Mouse (Mus musculus) midbrain, embryonic 12.5 days (tissue): Measurements from ENCODE around the gene Fam129a. TPM values are rescaled to one million over a fixed set of nuclear protein-coding genes. Genes with fewer than 3 reads are reported as not detected.
"Not testable (repeated sequence)": the region's sequence is repeated elsewhere in the genome, so short reads cannot be mapped to it uniquely, and the experiment has no call there.

Experiments
- ATAC-seq: fragments of 200-750 bp; cut with Nextera tagmentation; 2 replicates; pipeline ENCODE4 v1.8.0; 2017; ENCODE audit warnings: low read depth, moderate TSS enrichment, moderate library complexity; ENCODE audit not compliant: low FRiP score
- H3K27ac ChIP-seq: fragments of 300-500 bp; sonication (generic); replicated peaks from 2 replicates; pipeline ENCODE4 v1.5.1; 2016; ENCODE audit warnings: mild to moderate bottlenecking
- H3K27me3 ChIP-seq: fragments of 300-500 bp; sonication (generic); 2 replicates; pipeline ENCODE4 v1.6.1; 2016; ENCODE audit warnings: mild to moderate bottlenecking
- H3K36me3 ChIP-seq: fragments of 300-500 bp; sonication (generic); 2 replicates; pipeline ENCODE4 v1.6.1; 2016
- H3K4me1 ChIP-seq: fragments of 300-500 bp; sonication (generic); 2 replicates; pipeline ENCODE4 v1.6.1; 2016
- H3K4me2 ChIP-seq: fragments of 300-500 bp; sonication (generic); replicated peaks from 2 replicates; pipeline ENCODE4 v1.6.1; 2016; ENCODE audit warnings: mild to moderate bottlenecking, moderate library complexity
- H3K4me3 ChIP-seq: fragments of 300-500 bp; sonication (generic); 2 replicates; pipeline ENCODE4 v1.5.1; 2016; ENCODE audit warnings: mild to moderate bottlenecking
- H3K9ac ChIP-seq: fragments of 300-500 bp; sonication (generic); replicated peaks from 2 replicates; pipeline ENCODE4 v1.6.1; 2016; ENCODE audit warnings: mild to moderate bottlenecking, moderate library complexity
- H3K9me3 ChIP-seq: fragments of 300-500 bp; sonication (generic); 2 replicates; pipeline ENCODE4 v1.6.1; 2016; ENCODE audit warnings: mild to moderate bottlenecking
- WGBS: fragments of 180-500 bp; shearing (Covaris S2); methylation state at CpG from one replicate; pipeline ENCODE4 v1.1.7; 2016; 5-methylcytosine and 5-hydroxymethylcytosine counted together
- polyA plus RNA-seq: library from polyadenylated mRNA; unstranded; fragments of >200 nt; fragmentation: Nextera tagmentation; extraction: Ambion mirVana; gene quantifications from 2 replicates; pipeline ENCODE4 v1.2.1, GENCODE M21; 2016

Gene Fam129a
- polyA plus RNA-seq, 1 experiment from 2014 or later = 0.63 TPM

- H3K27me3 ChIP-seq = no peaks in the 10 kb centered on the region
- H3K4me3 ChIP-seq = no peak overlapping the region
- peak overlapping the region; percentile 20; the same call in 1 of the 2 replicates for H3K27ac ChIP-seq
- H3K36me3 ChIP-seq = no peaks in the 10 kb centered on the region
- no peak overlapping the region for H3K4me2 ChIP-seq
- 75% methylated on average over 13 of the region's 13 CpGs for WGBS
- no peaks in the 10 kb centered on the region for H3K4me1 ChIP-seq
- H3K9ac ChIP-seq = no peak overlapping the region
- H3K9me3 ChIP-seq = no peaks in the 10 kb centered on the region
- ATAC-seq = no peak
These were observed 21.4 kb downstream of the Fam129a start for GRCm38 (mm10) chr1:151592085-151593017.

GRCm38 (mm10) chr1:151594906-151595305, 23.9 kb downstream of the Fam129a start:
- WGBS = 88% methylated on average over 4 of the region's 4 CpGs
- ATAC-seq = no peak

GRCm38 (mm10) chr1:151595600-151596299, 24.8 kb downstream of the Fam129a start:
- Histone ChIP-seq H3K4me3 (no peak overlapping the region), H3K27me3 (no peaks in the 10 kb centered on the region)
- ATAC-seq = no peak

More at GRCm38 (mm10) chr1:151594906-151595305, 23.9 kb downstream of the Fam129a start:
- H3K4me1 ChIP-seq = no peaks in the 10 kb centered on the region
- H3K9me3 ChIP-seq = no peaks in the 10 kb centered on the region
- H3K4me2 ChIP-seq = no peak overlapping the region
- no peak overlapping the region for H3K27ac ChIP-seq
- no peak overlapping the region for H3K9ac ChIP-seq
- no peak overlapping the region for H3K4me3 ChIP-seq
- H3K36me3 ChIP-seq = no peaks in the 10 kb centered on the region
- H3K27me3 ChIP-seq = no peaks in the 10 kb centered on the region

GRCm38 (mm10) chr1:151596562-151596961, 25.6 kb downstream of the Fam129a start:
- no peaks in the 10 kb centered on the region for H3K27me3 ChIP-seq
- ATAC-seq = no peak
- no peak overlapping the region for H3K9ac ChIP-seq
- no peaks in the 10 kb centered on the region for H3K4me1 ChIP-seq
- no peaks in the 10 kb centered on the region for H3K36me3 ChIP-seq
- H3K27ac ChIP-seq = no peak overlapping the region
- H3K9me3 ChIP-seq = no peaks in the 10 kb centered on the region
- H3K4me3 ChIP-seq = no peak overlapping the region
- WGBS = 69% methylated on average over 8 of the region's 8 CpGs
- H3K4me2 ChIP-seq = no peak overlapping the region

More at GRCm38 (mm10) chr1:151595600-151596299, 24.8 kb downstream of the Fam129a start:
- Histone ChIP-seq H3K4me2 (no peak overlapping the region), H3K36me3 (no peaks in the 10 kb centered on the region), H3K27ac (no peak overlapping the region), H3K9me3 (no peaks in the 10 kb centered on the region), H3K4me1 (no peaks in the 10 kb centered on the region), H3K9ac (no peak overlapping the region)
- 36% methylated on average over 12 of the region's 12 CpGs for WGBS

- Histone ChIP-seq H3K4me3 (no peak overlapping the region), H3K27me3 (no peaks in the 10 kb centered on the region), H3K4me2 (no peak overlapping the region), H3K27ac (no peak overlapping the region), H3K4me1 (no peaks in the 10 kb centered on the region), H3K36me3 (no peaks in the 10 kb centered on the region), H3K9ac (no peak overlapping the region), H3K9me3 (no peaks in the 10 kb centered on the region)
- no peak for ATAC-seq
- WGBS = 89% methylated on average over 6 of the region's 6 CpGs
These were observed 26.8 kb downstream of the Fam129a start for GRCm38 (mm10) chr1:151597677-151598297.

GRCm38 (mm10) chr1:151598876-151599275, 27.9 kb downstream of the Fam129a start:
- Histone ChIP-seq H3K9ac (no peak overlapping the region), H3K36me3 (no peaks in the 10 kb centered on the region), H3K9me3 (no peaks in the 10 kb centered on the region), H3K4me2 (no peak overlapping the region), H3K4me1 (no peaks in the 10 kb centered on the region), H3K27me3 (no peaks in the 10 kb centered on the region), H3K4me3 (no peak overlapping the region), H3K27ac (no peak overlapping the region)
- ATAC-seq = no peak
- 95% methylated on average over 2 of the region's 2 CpGs for WGBS

DNA sequence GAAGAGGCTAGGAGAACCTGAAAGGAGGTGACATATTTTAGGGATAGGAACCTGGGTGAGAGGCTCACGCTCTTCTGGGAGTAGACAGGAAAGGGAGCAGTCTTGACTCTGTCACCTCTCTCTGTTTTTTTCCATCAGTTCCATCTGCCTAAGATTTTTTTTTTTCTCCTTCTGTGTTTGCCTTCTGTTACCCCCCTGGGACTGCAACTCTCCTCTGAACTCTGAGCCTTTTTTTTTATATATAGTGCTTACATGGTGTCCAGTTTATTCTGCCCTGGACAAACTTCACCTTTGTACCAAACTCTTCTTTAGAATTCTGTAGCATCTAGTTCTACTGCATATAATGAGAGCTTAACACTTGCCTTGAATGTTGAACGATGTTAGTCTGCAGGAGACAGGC, 33.3 kb downstream of the Fam129a start:
- no peaks in the 10 kb centered on the region for H3K27me3 ChIP-seq
- H3K4me1 ChIP-seq = no peaks in the 10 kb centered on the region
- H3K36me3 ChIP-seq = no peaks in the 10 kb centered on the region
- no peak overlapping the region for H3K4me2 ChIP-seq
- no peak overlapping the region for H3K4me3 ChIP-seq
- no peak overlapping the region for H3K27ac ChIP-seq
- WGBS = 72% methylated on average over 2 of the region's 2 CpGs
- no peak overlapping the region for H3K9ac ChIP-seq
- no peak for ATAC-seq
- no peaks in the 10 kb centered on the region for H3K9me3 ChIP-seq

GRCm38 (mm10) chr1:151607957-151608356, 37.0 kb downstream of the Fam129a start:
- ATAC-seq, H3K36me3 ChIP-seq, H3K4me3 ChIP-seq, H3K27ac ChIP-seq, H3K4me1 ChIP-seq, H3K9me3 ChIP-seq, H3K4me2 ChIP-seq, H3K27me3 ChIP-seq, H3K9ac ChIP-seq: not testable (repeated sequence)
- WGBS = 78% methylated on average over 3 of the region's 3 CpGs

- no peaks in the 10 kb centered on the region for H3K36me3 ChIP-seq
- no peaks in the 10 kb centered on the region for H3K4me1 ChIP-seq
- no peaks in the 10 kb centered on the region for H3K9me3 ChIP-seq
- ATAC-seq = no peak
- H3K27ac ChIP-seq = no peak overlapping the region
- H3K9ac ChIP-seq = no peak overlapping the region
- H3K4me2 ChIP-seq = no peak overlapping the region
- H3K4me3 ChIP-seq = no peak overlapping the region
- H3K27me3 ChIP-seq = no peaks in the 10 kb centered on the region
These were observed 39.6 kb downstream of the Fam129a start for GRCm38 (mm10) chr1:151610621-151611020.

DNA sequence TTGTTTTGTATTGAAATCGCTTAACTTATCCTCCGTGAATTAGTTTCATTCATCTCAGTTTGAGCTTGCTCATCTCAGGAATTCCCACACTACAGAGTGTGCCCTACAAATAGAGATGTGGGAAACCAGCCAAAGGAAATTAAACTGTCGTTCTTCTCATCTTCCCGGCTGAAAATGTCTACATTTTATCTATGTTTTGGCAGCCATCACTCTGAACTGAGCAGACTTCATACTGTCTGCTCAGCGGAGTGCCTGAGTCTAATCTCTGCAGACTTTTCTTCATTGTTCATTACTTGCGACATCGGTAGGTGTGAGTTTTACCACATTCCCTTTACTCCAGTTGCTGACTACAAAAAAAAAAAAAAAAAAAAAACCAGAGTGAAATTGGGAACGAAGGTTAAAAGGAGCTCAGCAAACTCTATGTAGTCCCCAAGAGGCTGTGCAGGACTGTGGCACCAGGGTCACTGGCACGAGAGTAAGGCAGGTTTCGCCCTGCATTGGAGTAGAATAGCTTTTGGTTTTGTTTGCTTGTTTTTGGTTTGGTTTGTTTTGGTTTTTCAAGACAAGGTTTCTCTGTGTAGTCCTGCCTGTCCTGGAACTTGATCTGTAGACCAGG, 43.4 kb downstream of the Fam129a start:
- Histone ChIP-seq H3K36me3 (no peaks in the 10 kb centered on the region), H3K4me1 (no peaks in the 10 kb centered on the region), H3K27ac (no peak overlapping the region), H3K9ac (no peak overlapping the region), H3K9me3 (no peaks in the 10 kb centered on the region), H3K4me3 (no peak overlapping the region), H3K27me3 (no peaks in the 10 kb centered on the region), H3K4me2 (no peak overlapping the region)
- ATAC-seq = no peak
- 81% methylated on average over 10 of the region's 10 CpGs for WGBS

DNA sequence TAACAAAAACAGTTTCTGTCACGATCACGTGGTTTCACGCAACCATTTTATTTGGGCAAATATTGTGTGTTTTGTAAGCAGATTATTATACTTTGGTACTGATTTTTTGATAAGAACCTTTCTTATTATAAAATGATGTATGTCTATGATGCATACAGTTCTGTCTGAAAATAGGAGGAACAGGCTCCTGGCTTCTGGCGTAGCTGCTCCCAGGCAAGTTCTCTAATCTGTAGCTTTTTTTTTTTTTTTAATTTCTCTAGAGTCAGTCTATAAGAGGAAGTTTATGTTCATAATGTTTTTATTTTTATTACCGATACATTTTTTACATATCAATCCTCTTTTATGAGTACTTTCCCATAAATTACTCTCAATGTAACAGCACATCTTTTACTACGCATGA, 44.6 kb downstream of the Fam129a start:
- no peak for ATAC-seq
- Histone ChIP-seq H3K4me1 (no peaks in the 10 kb centered on the region), H3K27me3 (no peaks in the 10 kb centered on the region), H3K27ac (no peak overlapping the region), H3K4me3 (no peak overlapping the region), H3K9me3 (no peaks in the 10 kb centered on the region), H3K36me3 (no peaks in the 10 kb centered on the region), H3K4me2 (no peak overlapping the region), H3K9ac (no peak overlapping the region)
- 97% methylated on average over 6 of the region's 6 CpGs for WGBS
